Mouse (Mus musculus) limb, embryonic 10.5 days (tissue): Measurements from ENCODE around the gene Dph3. TPM values are rescaled to one million over a fixed set of nuclear protein-coding genes. Genes with fewer than 3 reads are reported as not detected.

Experiments used
- DNase-seq: peaks from one replicate; pipeline ENCODE4 v3.0.0-alpha.2; 2017; ENCODE audit warnings: low spot score
- H3K27ac ChIP-seq: fragments of 300-500 bp; sonication (generic); 2 replicates; pipeline ENCODE4 v1.5.1; 2016; ENCODE audit warnings: mild to moderate bottlenecking
- H3K27me3 ChIP-seq: fragments of 300-500 bp; sonication (generic); 2 replicates; pipeline ENCODE4 v1.6.1; 2016; ENCODE audit warnings: low read depth, mild to moderate bottlenecking; ENCODE audit not compliant: poor library complexity, severe bottlenecking
- H3K36me3 ChIP-seq: fragments of 300-500 bp; sonication (generic); 2 replicates; pipeline ENCODE4 v1.6.1; 2016; ENCODE audit warnings: mild to moderate bottlenecking, moderate library complexity
- H3K4me1 ChIP-seq: fragments of 300-500 bp; sonication (generic); 2 replicates; pipeline ENCODE4 v1.6.1; 2016
- H3K4me3 ChIP-seq: fragments of 300-500 bp; sonication (generic); 2 replicates; pipeline ENCODE4 v1.5.1; 2016; ENCODE audit warnings: mild to moderate bottlenecking, moderate library complexity
- H3K9me3 ChIP-seq: fragments of 300-500 bp; sonication (generic); replicated peaks from 2 replicates; pipeline ENCODE4 v1.6.1; 2016; ENCODE audit warnings: mild to moderate bottlenecking
- WGBS: fragments of 180-500 bp; shearing (Covaris S2); methylation state at CpG from one replicate; pipeline ENCODE4 v1.1.7; 2016; 5-methylcytosine and 5-hydroxymethylcytosine counted together
- polyA plus RNA-seq: library from polyadenylated mRNA; unstranded; fragments of >200 nt; fragmentation: Nextera tagmentation; extraction: Ambion mirVana; gene quantifications from 2 replicates; pipeline ENCODE4 v1.2.1, GENCODE M21; 2016

Gene Dph3
- polyA plus RNA-seq, 1 experiment from 2014 or later, result 81.4 TPM

GRCm38 (mm10) chr14:32037661-32038252, 47.8 kb downstream of the Dph3 start:
- no peaks in the 10 kb centered on the region for H3K27me3 ChIP-seq
- H3K36me3 ChIP-seq, result no peaks in the 10 kb centered on the region
- DNase-seq, result no peak
- H3K4me1 ChIP-seq, result no peaks in the 10 kb centered on the region
- no peak overlapping the region for H3K4me3 ChIP-seq
- H3K9me3 ChIP-seq, result no peaks in the 10 kb centered on the region
- peak overlapping the region; percentile 8; the same call in 1 of the 2 replicates for H3K27ac ChIP-seq
- 86% methylated on average over 8 of the region's 8 CpGs for WGBS

GRCm38 (mm10) chr14:32036482-32036881, 49.0 kb downstream of the Dph3 start:
- 86% methylated on average over 5 of the region's 5 CpGs for WGBS
- H3K36me3 ChIP-seq, result no peaks in the 10 kb centered on the region

GRCm38 (mm10) chr14:32032522-32032921, 53.0 kb downstream of the Dph3 start:
- Histone ChIP-seq H3K4me1 (peaks cover 18% of the 10 kb centered on the region), H3K27me3 (peaks cover 36% of the 10 kb centered on the region), H3K27ac (no peak overlapping the region), H3K9me3 (no peaks in the 10 kb centered on the region), H3K36me3 (no peaks in the 10 kb centered on the region), H3K4me3 (no peak overlapping the region)
- 6% methylated on average over 4 of the region's 4 CpGs for WGBS
- peak; percentile 69 for DNase-seq

More at GRCm38 (mm10) chr14:32036482-32036881, 49.0 kb downstream of the Dph3 start:
- Histone ChIP-seq H3K4me1 (no peaks in the 10 kb centered on the region), H3K27ac (no peak overlapping the region), H3K27me3 (no peaks in the 10 kb centered on the region), H3K4me3 (no peak overlapping the region), H3K9me3 (no peaks in the 10 kb centered on the region)
- DNase-seq, result no peak

Other genes with a start within 250 kb of the Dph3 start
- gene Galnt15, start 56.7 kb downstream of the Dph3 start, polyA plus RNA-seq, result 0.03 and 0.04 TPM in 2 replicates
- 14.2 and 17.4 TPM in 2 replicates for gene Oxnad1, start 355 bp downstream of the Dph3 start, polyA plus RNA-seq
- not detected in 2 replicates for gene Msmb, start 56.3 kb upstream of the Dph3 start, polyA plus RNA-seq
- gene Ncoa4, start 74.1 kb upstream of the Dph3 start, polyA plus RNA-seq, result 61.3 and 67.2 TPM in 2 replicates
- 353 and 441 TPM in 2 replicates for gene Timm23, start 116.2 kb upstream of the Dph3 start, polyA plus RNA-seq
- gene Parg, start 116.2 kb upstream of the Dph3 start, polyA plus RNA-seq, result 52.4 and 56.0 TPM in 2 replicates
- 15.8 and 21.1 TPM in 2 replicates for gene Ogdhl, start 236.3 kb upstream of the Dph3 start, polyA plus RNA-seq